Mouse (Mus musculus): Measurements from ENCODE around the gene Gfy. TPM values are rescaled to one million over a fixed set of nuclear protein-coding genes. Genes with fewer than 3 reads are reported as not detected.

Gene Gfy
- polyA plus RNA-seq, 1 experiment from 2014 or later, result not detected

- Histone ChIP-seq H3K4me2 (ENCODE audit: low read length) (no peak overlapping the region), H3K4me1 (ENCODE audit: control insufficient read depth, insufficient read depth, low read length) (no peaks in the 10 kb centered on the region), H3K9ac (replicated peaks; ENCODE audit: low read length) (no peak overlapping the region), H3K36me3 (ENCODE audit: control insufficient read depth, insufficient read depth, low read length) (peaks cover 27% of the 10 kb centered on the region), H3K27ac (replicated peaks; ENCODE audit: low read depth, low read length) (no peak overlapping the region), H3K27me3 (ENCODE audit: control insufficient read depth, insufficient read depth, low read length) (no peaks in the 10 kb centered on the region), H3K9me3 (ENCODE audit: control insufficient read depth, low read length) (no peaks in the 10 kb centered on the region), H3K4me3 (replicated peaks; ENCODE audit: low read depth, low read length) (no peak overlapping the region)
- DNase-seq, result no peak
- WGBS, result 95% methylated on average over 11 of the region's 11 CpGs
- no peak for ATAC-seq (ENCODE audit: low FRiP score, low TSS enrichment)
These were observed 32.1 kb downstream of the Gfy start for GRCm38 (mm10) chr7:45147267-45147666.

DNA sequence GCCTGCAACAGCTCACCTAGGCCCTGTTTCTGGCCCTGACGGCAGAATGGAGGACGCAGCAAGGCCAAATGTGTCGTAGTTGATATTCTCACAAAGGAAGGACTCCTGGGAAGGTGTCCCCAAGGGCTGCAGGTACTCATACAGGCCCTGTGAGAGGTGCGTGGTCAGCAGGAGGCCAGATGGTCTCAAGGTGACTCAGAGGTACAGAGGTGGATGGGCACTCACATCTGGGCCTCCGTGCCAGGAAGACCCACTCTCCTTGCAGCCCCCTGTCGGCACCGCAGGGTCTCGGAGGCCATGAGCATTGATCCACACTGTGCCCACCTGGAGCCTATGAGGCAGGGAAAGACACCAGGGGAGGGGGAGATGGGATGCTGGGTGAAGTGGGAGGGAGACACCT, 33.9 kb downstream of the Gfy start:
- ATAC-seq (ENCODE audit: low FRiP score, low TSS enrichment), result no peak
- Histone ChIP-seq H3K4me2 (ENCODE audit: low read length) (no peak overlapping the region), H3K27ac (replicated peaks; ENCODE audit: low read depth, low read length) (no peak overlapping the region), H3K27me3 (ENCODE audit: control insufficient read depth, insufficient read depth, low read length) (no peaks in the 10 kb centered on the region), H3K4me1 (ENCODE audit: control insufficient read depth, insufficient read depth, low read length) (no peaks in the 10 kb centered on the region), H3K4me3 (replicated peaks; ENCODE audit: low read depth, low read length) (no peak overlapping the region), H3K9ac (replicated peaks; ENCODE audit: low read length) (no peak overlapping the region), H3K9me3 (ENCODE audit: control insufficient read depth, low read length) (no peaks in the 10 kb centered on the region), H3K36me3 (ENCODE audit: control insufficient read depth, insufficient read depth, low read length) (peaks cover 27% of the 10 kb centered on the region)
- WGBS, result 94% methylated on average over 8 of the region's 8 CpGs
- no peak for DNase-seq

- ATAC-seq (ENCODE audit: low FRiP score, low TSS enrichment), result no peak
- Histone ChIP-seq H3K9me3 (ENCODE audit: control insufficient read depth, low read length) (no peaks in the 10 kb centered on the region), H3K27ac (replicated peaks; ENCODE audit: low read depth, low read length) (no peak overlapping the region), H3K9ac (replicated peaks; ENCODE audit: low read length) (no peak overlapping the region), H3K27me3 (ENCODE audit: control insufficient read depth, insufficient read depth, low read length) (no peaks in the 10 kb centered on the region), H3K4me2 (ENCODE audit: low read length) (no peak overlapping the region), H3K36me3 (ENCODE audit: control insufficient read depth, insufficient read depth, low read length) (peaks cover 27% of the 10 kb centered on the region), H3K4me1 (ENCODE audit: control insufficient read depth, insufficient read depth, low read length) (no peaks in the 10 kb centered on the region), H3K4me3 (replicated peaks; ENCODE audit: low read depth, low read length) (no peak overlapping the region)
- DNase-seq, result no peak
- WGBS, result 83% methylated on average over 13 of the region's 13 CpGs
These were observed 34.8 kb downstream of the Gfy start for GRCm38 (mm10) chr7:45144368-45145174.

DNA sequence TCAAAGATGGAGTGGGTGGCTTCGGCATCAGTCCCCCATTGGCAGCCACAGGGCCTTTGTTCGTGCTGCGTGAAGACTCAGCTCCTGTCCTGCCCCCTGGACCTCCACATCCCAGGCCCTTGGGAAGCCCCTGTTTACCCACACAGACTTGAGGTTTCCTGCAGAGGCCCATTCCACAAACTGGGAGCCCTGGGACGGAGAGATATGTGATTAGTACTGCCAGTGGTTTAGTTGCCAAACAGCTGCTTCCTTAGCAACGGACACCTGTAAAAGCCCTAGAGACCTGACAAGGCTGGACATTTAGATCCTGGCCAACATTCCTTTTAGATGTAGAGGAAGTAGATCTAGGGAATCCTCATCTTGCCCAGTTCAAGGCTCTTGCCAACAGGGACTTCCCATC, 37.5 kb downstream of the Gfy start:
- Histone ChIP-seq H3K27ac (replicated peaks; ENCODE audit: low read depth, low read length) (no peak overlapping the region), H3K27me3 (ENCODE audit: control insufficient read depth, insufficient read depth, low read length) (no peaks in the 10 kb centered on the region), H3K4me3 (replicated peaks; ENCODE audit: low read depth, low read length) (no peak overlapping the region), H3K4me2 (ENCODE audit: low read length) (no peak overlapping the region), H3K36me3 (ENCODE audit: control insufficient read depth, insufficient read depth, low read length) (peaks cover 27% of the 10 kb centered on the region), H3K9me3 (ENCODE audit: control insufficient read depth, low read length) (no peaks in the 10 kb centered on the region), H3K4me1 (ENCODE audit: control insufficient read depth, insufficient read depth, low read length) (no peaks in the 10 kb centered on the region), H3K9ac (replicated peaks; ENCODE audit: low read length) (no peak overlapping the region)
- DNase-seq (no peak), ATAC-seq (ENCODE audit: low FRiP score, low TSS enrichment) (no peak)
- 89% methylated on average over 5 of the region's 5 CpGs for WGBS

DNA sequence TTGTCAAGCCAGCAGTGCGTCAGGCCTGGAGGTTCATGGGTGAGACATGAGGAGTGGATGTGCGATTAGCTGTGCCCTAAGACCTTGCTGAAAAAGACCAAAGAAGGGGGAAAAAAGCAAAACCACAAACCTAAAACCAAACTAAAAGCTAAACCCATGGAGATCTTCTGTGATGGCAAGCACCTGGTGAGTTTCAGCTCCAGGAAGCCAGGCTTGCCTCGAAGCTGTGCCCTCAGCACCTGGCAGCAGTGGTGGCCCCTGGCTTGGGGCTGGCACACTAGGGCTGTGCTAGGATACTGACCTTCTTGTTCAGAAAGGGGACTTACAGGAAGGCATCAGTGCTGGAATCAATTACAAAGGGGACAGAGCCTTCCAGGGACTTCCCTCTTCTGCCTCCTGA, 38.0 kb downstream of the Gfy start:
- no peak for DNase-seq
- Histone ChIP-seq H3K9me3 (ENCODE audit: control insufficient read depth, low read length) (no peaks in the 10 kb centered on the region), H3K4me1 (ENCODE audit: control insufficient read depth, insufficient read depth, low read length) (no peaks in the 10 kb centered on the region), H3K4me3 (replicated peaks; ENCODE audit: low read depth, low read length) (no peak overlapping the region), H3K36me3 (ENCODE audit: control insufficient read depth, insufficient read depth, low read length) (peaks cover 25% of the 10 kb centered on the region), H3K4me2 (ENCODE audit: low read length) (no peak overlapping the region), H3K27me3 (ENCODE audit: control insufficient read depth, insufficient read depth, low read length) (no peaks in the 10 kb centered on the region), H3K9ac (replicated peaks; ENCODE audit: low read length) (no peak overlapping the region), H3K27ac (replicated peaks; ENCODE audit: low read depth, low read length) (no peak overlapping the region)
- no peak for ATAC-seq (ENCODE audit: low FRiP score, low TSS enrichment)
- 95% methylated on average over 3 of the region's 3 CpGs for WGBS

- DNase-seq (no peak), ATAC-seq (ENCODE audit: low FRiP score, low TSS enrichment) (no peak)
- no peak overlapping the region for H3K27ac ChIP-seq (replicated peaks; ENCODE audit: low read depth, low read length)
- H3K9me3 ChIP-seq (ENCODE audit: control insufficient read depth, low read length), result no peaks in the 10 kb centered on the region
- H3K9ac ChIP-seq (replicated peaks; ENCODE audit: low read length), result no peak overlapping the region
- peaks cover 14% of the 10 kb centered on the region; the same call in 1 of the 2 replicates for H3K36me3 ChIP-seq (ENCODE audit: control insufficient read depth, insufficient read depth, low read length)
- H3K4me2 ChIP-seq (ENCODE audit: low read length), result no peak overlapping the region
- 80% methylated on average over 8 of the region's 8 CpGs for WGBS
- no peaks in the 10 kb centered on the region for H3K4me1 ChIP-seq (ENCODE audit: control insufficient read depth, insufficient read depth, low read length)
- peaks cover 8% of the 10 kb centered on the region; the same call in 1 of the 2 replicates for H3K27me3 ChIP-seq (ENCODE audit: control insufficient read depth, insufficient read depth, low read length)
- no peak overlapping the region for H3K4me3 ChIP-seq (replicated peaks; ENCODE audit: low read depth, low read length)
These were observed 39.3 kb downstream of the Gfy start for GRCm38 (mm10) chr7:45139904-45140723.

DNA sequence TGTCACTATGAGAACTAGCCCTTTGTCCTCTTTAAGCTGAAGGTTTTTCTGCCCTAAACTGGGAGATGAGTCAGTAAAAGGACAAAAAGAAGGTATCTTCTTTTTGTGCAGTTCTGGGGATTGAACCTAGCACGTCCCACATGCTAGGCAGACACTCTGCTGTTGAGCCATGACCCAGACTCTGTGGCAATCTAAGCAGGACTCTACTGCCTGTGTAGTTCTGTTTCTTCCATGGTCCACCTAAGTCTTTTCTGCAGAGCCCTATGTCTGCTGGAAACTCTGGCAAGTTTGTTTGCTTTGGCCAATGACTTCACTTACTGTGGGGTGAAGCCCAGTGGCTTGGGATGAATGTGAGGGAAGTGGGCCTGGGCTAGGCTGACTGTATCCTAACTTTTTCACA, 41.0 kb downstream of the Gfy start:
- Histone ChIP-seq H3K9ac (replicated peaks; ENCODE audit: low read length) (no peak overlapping the region), H3K4me2 (ENCODE audit: low read length) (no peak overlapping the region), H3K27me3 (ENCODE audit: control insufficient read depth, insufficient read depth, low read length) (peaks cover 16% of the 10 kb centered on the region; the same call in 1 of the 2 replicates), H3K9me3 (ENCODE audit: control insufficient read depth, low read length) (no peaks in the 10 kb centered on the region), H3K4me1 (ENCODE audit: control insufficient read depth, insufficient read depth, low read length) (no peaks in the 10 kb centered on the region), H3K27ac (replicated peaks; ENCODE audit: low read depth, low read length) (no peak overlapping the region), H3K4me3 (replicated peaks; ENCODE audit: low read depth, low read length) (no peak overlapping the region), H3K36me3 (ENCODE audit: control insufficient read depth, insufficient read depth, low read length) (peaks cover 2% of the 10 kb centered on the region; the same call in 1 of the 2 replicates)
- WGBS, result 75% methylated on average over 1 of the region's 1 CpGs
- no peak for DNase-seq
- ATAC-seq (ENCODE audit: low FRiP score, low TSS enrichment), result no peak

DNA sequence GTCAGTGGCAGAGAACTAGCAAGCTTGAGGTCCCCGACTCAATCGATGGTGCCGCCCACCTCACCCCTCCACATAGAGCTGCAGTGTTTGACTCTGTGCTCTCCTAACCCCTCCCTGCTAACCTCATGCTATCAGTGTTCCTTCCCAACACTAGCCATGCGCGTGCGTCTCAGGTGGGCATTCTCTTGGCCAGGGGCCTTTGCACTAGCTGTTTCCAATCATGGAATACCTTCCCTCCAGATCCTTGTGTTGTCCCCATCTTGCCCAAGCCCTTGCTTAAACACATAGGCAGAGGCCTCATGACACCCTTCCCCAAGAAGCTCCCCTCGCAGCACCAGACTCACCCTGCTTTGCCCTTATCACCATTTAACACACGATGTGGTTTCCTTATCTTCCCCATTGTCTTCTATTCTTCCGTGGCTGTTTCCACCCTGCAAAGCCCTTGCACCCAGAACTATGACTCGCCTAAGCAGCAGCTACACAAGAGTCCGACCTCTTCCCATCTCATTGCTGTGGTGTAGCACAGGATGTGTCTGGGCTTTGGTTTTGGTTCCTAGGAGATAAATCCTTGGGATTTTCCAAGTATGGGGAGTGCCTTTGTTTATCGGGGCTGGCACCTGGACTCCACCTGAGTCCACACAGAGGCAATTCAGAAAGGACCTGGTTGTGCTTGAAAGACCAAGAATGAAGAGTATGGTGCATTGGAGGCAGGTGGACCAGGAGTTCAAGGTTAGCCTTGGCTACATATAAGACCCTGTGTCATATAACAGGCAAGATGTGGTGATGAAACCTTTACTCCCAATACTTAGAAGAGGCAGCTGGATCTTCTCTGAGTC, 42.0 kb downstream of the Gfy start:
- ATAC-seq (ENCODE audit: low FRiP score, low TSS enrichment), result no peak
- WGBS, result 84% methylated on average over 12 of the region's 12 CpGs
- H3K4me3 ChIP-seq (replicated peaks; ENCODE audit: low read depth, low read length), result no peak overlapping the region
- H3K36me3 ChIP-seq (ENCODE audit: control insufficient read depth, insufficient read depth, low read length), result no peaks in the 10 kb centered on the region
- no peak overlapping the region for H3K9ac ChIP-seq (replicated peaks; ENCODE audit: low read length)
- H3K27me3 ChIP-seq (ENCODE audit: control insufficient read depth, insufficient read depth, low read length), result peaks cover 16% of the 10 kb centered on the region; the same call in 1 of the 2 replicates
- no peak overlapping the region for H3K4me2 ChIP-seq (ENCODE audit: low read length)
- DNase-seq, result no peak
- no peaks in the 10 kb centered on the region for H3K9me3 ChIP-seq (ENCODE audit: control insufficient read depth, low read length)
- H3K27ac ChIP-seq (replicated peaks; ENCODE audit: low read depth, low read length), result no peak overlapping the region
- H3K4me1 ChIP-seq (ENCODE audit: control insufficient read depth, insufficient read depth, low read length), result no peaks in the 10 kb centered on the region

All from midbrain, embryonic 14.5 days (tissue).